Mouse (Mus musculus) heart, adult 2 months (tissue): ENCODE measurements around the gene Tox2. TPM values are rescaled to one million over a fixed set of nuclear protein-coding genes. Genes with fewer than 3 reads are reported as not detected.

ENCODE experiments used
- DNase-seq, 2 experiments: peaks; one replicate each; pipeline ENCODE4 v3.0.0; 2021
- H3K27ac ChIP-seq: fragments of 200-600 bp; 2 replicates; pipeline ENCODE4 v1.8.1; 2022
- H3K27me3 ChIP-seq: fragments of 200-500 bp; 2 replicates; pipeline ENCODE4 v1.6.1; 2012; ENCODE audit warnings: mild to moderate bottlenecking, low read length, inconsistent platforms, mixed read lengths; ENCODE audit not compliant: control insufficient read depth, insufficient read depth
- H3K36me3 ChIP-seq: fragments of 200-500 bp; 2 replicates; pipeline ENCODE4 v1.6.1; 2012; ENCODE audit warnings: low read length, inconsistent platforms; ENCODE audit not compliant: control insufficient read depth, insufficient read depth
- H3K4me1 ChIP-seq: fragments of 200-500 bp; 2 replicates; pipeline ENCODE4 v1.6.1; 2011; ENCODE audit warnings: low read length; ENCODE audit not compliant: control insufficient read depth, insufficient read depth
- H3K4me3 ChIP-seq: fragments of 200-600 bp; 2 replicates; pipeline ENCODE4 v1.8.1; 2022
- H3K79me2 ChIP-seq: fragments of 200-500 bp; replicated peaks from 2 replicates; pipeline ENCODE4 v1.6.1; 2012; ENCODE audit warnings: mild to moderate bottlenecking, inconsistent platforms, low read length, moderate library complexity, mixed read lengths; ENCODE audit not compliant: control insufficient read depth, insufficient read depth
- H3K9ac ChIP-seq: fragments of 200-500 bp; 2 replicates; pipeline ENCODE4 v1.6.1; 2012; ENCODE audit warnings: low read depth, mild to moderate bottlenecking, control low read depth, inconsistent platforms, low read length, mixed read lengths
- CTCF ChIP-seq: fragments of 200-600 bp; IDR thresholded peaks from 2 replicates; pipeline ENCODE4 v1.8.1; 2022; ENCODE audit warnings: antibody characterized with exemption, mild to moderate bottlenecking, moderate library complexity
- EP300 ChIP-seq: fragments of 200-500 bp; IDR thresholded peaks from 2 replicates; pipeline ENCODE4 v1.6.1; 2011; ENCODE audit warnings: low read depth, low read length, control low read depth; ENCODE audit not compliant: insufficient read depth
- POLR2A ChIP-seq: fragments of 200-500 bp; IDR thresholded peaks from 2 replicates; pipeline ENCODE4 v1.6.1; 2011; ENCODE audit warnings: mild to moderate bottlenecking, low read depth, low read length, control low read depth; ENCODE audit not compliant: insufficient read depth
- WGBS: fragments of 180-500 bp; shearing (Covaris S2); methylation state at CpG from one replicate; pipeline ENCODE4 v1.1.7; 2018; 5-methylcytosine and 5-hydroxymethylcytosine counted together
- intact Hi-C: fragments of 180-260 bp; cut with DNase I; formaldehyde crosslinking; loops from one replicate; pipeline ENCODE4 v1.15.1; 2025
- polyA plus RNA-seq: library from polyadenylated mRNA; depleted of rRNA; stranded (reverse); fragments of >200 nt; gene quantifications from 2 replicates; pipeline ENCODE4 v1.2.3, GENCODE M21; 2012
- total RNA-seq, 2 experiments: library from RNA; stranded (reverse); gene quantifications; 2 replicates each; pipeline ENCODE4 v1.2.3; 2021

The Tox2 gene
- total and polyA plus RNA-seq, 3 experiments = 1.1 to 1.7 (median 1.3) TPM

- DNase-seq = no peak
- Histone ChIP-seq H3K4me3 (no peak overlapping the region), H3K9ac (no peak overlapping the region), H3K27ac (no peak overlapping the region), H3K4me1 (peaks cover 3% of the 10 kb centered on the region), H3K79me2 (no peaks in the 10 kb centered on the region), H3K36me3 (no peaks in the 10 kb centered on the region), H3K27me3 (no peaks in the 10 kb centered on the region)
- TF ChIP-seq EP300 = no peak
- no peak for TF ChIP-seq POLR2A
- no peak for TF ChIP-seq CTCF
- 77% methylated on average over 12 of the region's 12 CpGs for WGBS
- intact Hi-C loops = no loop called here
Measured at GRCm38 (mm10) chr2:163237999-163238529, 35.1 kb downstream of the Tox2 start.

- no peak for DNase-seq
- no peak overlapping the region for H3K9ac ChIP-seq
Measured at GRCm38 (mm10) chr2:163239945-163240344, 37.0 kb downstream of the Tox2 start.

GRCm38 (mm10) chr2:163241867-163242266, 38.9 kb downstream of the Tox2 start:
- Histone ChIP-seq H3K27me3 (no peaks in the 10 kb centered on the region), H3K4me3 (no peak overlapping the region), H3K4me1 (peaks cover 4% of the 10 kb centered on the region), H3K9ac (no peak overlapping the region), H3K36me3 (no peaks in the 10 kb centered on the region), H3K79me2 (no peaks in the 10 kb centered on the region), H3K27ac (no peak overlapping the region)
- no peak for TF ChIP-seq POLR2A
- TF ChIP-seq EP300 = no peak
- TF ChIP-seq CTCF = no peak
- WGBS = 56% methylated on average over 5 of the region's 5 CpGs
- intact Hi-C loops = no loop called here
- no peak for DNase-seq

More at GRCm38 (mm10) chr2:163239945-163240344, 37.0 kb downstream of the Tox2 start:
- WGBS = 56% methylated on average over 8 of the region's 8 CpGs
- intact Hi-C loops = no loop called here
- H3K79me2 ChIP-seq = no peaks in the 10 kb centered on the region
- TF ChIP-seq POLR2A (no peak), CTCF (no peak), EP300 (no peak)
- H3K4me1 ChIP-seq = peaks cover 2% of the 10 kb centered on the region
- H3K27ac ChIP-seq = no peak overlapping the region
- H3K4me3 ChIP-seq = no peak overlapping the region
- no peaks in the 10 kb centered on the region for H3K36me3 ChIP-seq
- no peaks in the 10 kb centered on the region for H3K27me3 ChIP-seq

GRCm38 (mm10) chr2:163243917-163244852, 41.3 kb downstream of the Tox2 start:
- peaks cover 4% of the 10 kb centered on the region for H3K4me1 ChIP-seq
- H3K79me2 ChIP-seq = no peaks in the 10 kb centered on the region
- DNase-seq = no peak
- intact Hi-C loops = no loop called here
- H3K4me3 ChIP-seq = no peak overlapping the region
- H3K9ac ChIP-seq = no peak overlapping the region
- H3K36me3 ChIP-seq = no peaks in the 10 kb centered on the region
- WGBS = 69% methylated on average over 12 of the region's 12 CpGs
- H3K27me3 ChIP-seq = no peaks in the 10 kb centered on the region
- TF ChIP-seq POLR2A (no peak), CTCF (no peak), EP300 (no peak)
- no peak overlapping the region for H3K27ac ChIP-seq

- 82% methylated on average over 7 of the region's 7 CpGs for WGBS
- no peak overlapping the region for H3K27ac ChIP-seq
Measured at GRCm38 (mm10) chr2:163248912-163249311, 46.0 kb downstream of the Tox2 start.

GRCm38 (mm10) chr2:163252645-163253044, 49.7 kb downstream of the Tox2 start:
- no peaks in the 10 kb centered on the region for H3K27me3 ChIP-seq
- peaks cover 2% of the 10 kb centered on the region for H3K4me1 ChIP-seq
- H3K9ac ChIP-seq = no peak overlapping the region
- H3K36me3 ChIP-seq = no peaks in the 10 kb centered on the region
- intact Hi-C loops = loop anchor here (5.0 kb wide), 2 partner anchors 50 to 80 kb away; partner anchors contain the start of gene Tox2
- no peak overlapping the region for H3K4me3 ChIP-seq
- DNase-seq = no peak
- TF ChIP-seq CTCF (peak; percentile 43), POLR2A (no peak)
- 91% methylated on average over 2 of the region's 2 CpGs for WGBS
- H3K27ac ChIP-seq = no peak overlapping the region
- no peaks in the 10 kb centered on the region for H3K79me2 ChIP-seq

More at GRCm38 (mm10) chr2:163248912-163249311, 46.0 kb downstream of the Tox2 start:
- Histone ChIP-seq H3K4me3 (no peak overlapping the region), H3K4me1 (peaks cover 6% of the 10 kb centered on the region), H3K9ac (no peak overlapping the region), H3K27me3 (no peaks in the 10 kb centered on the region), H3K36me3 (no peaks in the 10 kb centered on the region), H3K79me2 (no peaks in the 10 kb centered on the region)
- TF ChIP-seq EP300 (no peak), CTCF (no peak), POLR2A (no peak)
- intact Hi-C loops = no loop called here
- DNase-seq = no peak
